ENCODE assay signal across 8 mouse cellular contexts in the genomic region with DNA sequence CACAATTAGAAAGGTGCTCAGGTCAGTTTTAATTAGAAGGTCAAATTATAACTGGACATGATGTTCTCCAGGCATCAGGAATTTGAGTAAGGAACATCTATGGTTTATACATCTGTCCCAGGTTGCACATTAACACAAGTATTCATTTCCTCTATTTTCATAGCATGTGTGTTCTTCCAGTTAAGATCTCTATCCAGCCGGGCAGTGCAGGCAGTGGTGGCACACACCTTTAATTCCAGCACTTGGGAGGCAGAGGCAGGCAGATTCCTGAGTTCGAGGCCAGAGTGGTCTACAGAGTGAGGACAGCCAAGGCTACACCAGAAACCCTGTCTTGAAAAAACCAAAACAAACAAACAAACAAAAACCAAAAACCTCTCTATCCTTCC. TPM values are rescaled to one million over a fixed set of nuclear protein-coding genes. Genes with fewer than 3 reads are reported as not detected.
DNase-seq lines count a peak whose midpoint lies in the region; ATAC-seq and TF ChIP-seq lines count a peak whose summit lies in the region.

No protein-coding gene starts in this region.

- no peak for TF ChIP-seq POLR2A in thymus, adult 2 months (IDR thresholded peaks at IDR 0.05; ENCODE audit: control insufficient read depth, extremely low read depth, insufficient read depth, low read length, poor library complexity)

- no peak for ATAC-seq in liver, embryonic 15.5 days (ENCODE audit: insufficient read depth)
- no peak for ATAC-seq in activated CD4-positive, CD25-positive, alpha-beta regulatory T cell, adult 4 months

- no peak for TF ChIP-seq CTCF in gastrocnemius, adult 2 months (IDR thresholded peaks at IDR 0.05)
- TF ChIP-seq CTCF in thymus, adult 2 months (IDR thresholded peaks at IDR 0.05; ENCODE audit: borderline replicate concordance, control insufficient read depth, extremely low read depth, insufficient read depth, low read length, poor library complexity) = no peak

- peak overlapping the region; percentile 84 for H3K4me3 ChIP-seq in gastrocnemius, adult 2 months
- H3K4me3 ChIP-seq in thymus, adult 2 months (ENCODE audit: control insufficient read depth, insufficient read depth, low read length) = no peak overlapping the region
- peak overlapping the region; percentile 78 for H3K4me3 ChIP-seq in liver, embryonic 15.5 days (replicated peaks)

- peak overlapping the region; percentile 98 for H3K27ac ChIP-seq in gastrocnemius, adult 2 months
- H3K27ac ChIP-seq in thymus, adult 2 months (ENCODE audit: control insufficient read depth, insufficient read depth, low read length) = 0 out of 2 replicates have a peak overlapping the region, but pooled peaks have one; percentile 15
- peak overlapping the region; percentile 99; the same call in 1 of the 2 replicates for H3K27ac ChIP-seq in liver, embryonic 15.5 days (replicated peaks)

- intact Hi-C loops in gastrocnemius, adult 2 months (cut with DNase I) = loop anchor here (2.0 to 10.0 kb wide), 2 partner anchors 16 to 380 kb away; partner anchors contain the start of genes Atp13a1 and Zfp866

- no peaks in the 10 kb centered on the region for H3K9me3 ChIP-seq in liver, embryonic 15.5 days (replicated peaks)

- H3K9ac ChIP-seq in liver, embryonic 15.5 days = no peak overlapping the region

- no peaks in the 10 kb centered on the region for H3K27me3 ChIP-seq in thymus, adult 2 months (ENCODE audit: control insufficient read depth, insufficient read depth, low read length)
- H3K27me3 ChIP-seq in liver, embryonic 15.5 days = no peaks in the 10 kb centered on the region

- DNase-seq in gastrocnemius, adult 2 months = no peak
- no peak for DNase-seq in gastrocnemius, adult 18-20 months (ENCODE audit: low spot score)
- DNase-seq in thymus, adult 2 months = no peak
- no peak for DNase-seq in thymus, postnatal 14 days
- DNase-seq in embryo, embryonic 10.5 days (ENCODE audit: low spot score) = no peak
- no peak for DNase-seq in urinary bladder, postnatal 14 days (ENCODE audit: low spot score)

- no peaks in the 10 kb centered on the region for H3K36me3 ChIP-seq in thymus, adult 2 months (ENCODE audit: control insufficient read depth, insufficient read depth, low read length)
- H3K36me3 ChIP-seq in liver, embryonic 15.5 days (replicated peaks) = peaks cover 7% of the 10 kb centered on the region; the same call in 1 of the 2 replicates

- 43% methylated on average over 2 of the region's 2 CpGs for WGBS in thymus, adult 2 months
- 39% methylated on average over 2 of the region's 2 CpGs for WGBS in liver, embryonic 15.5 days (ENCODE audit: insufficient replicate concordance)

- peaks cover 5% of the 10 kb centered on the region; the same call in 1 of the 2 replicates for H3K4me1 ChIP-seq in thymus, adult 2 months (replicated peaks; ENCODE audit: control insufficient read depth, insufficient read depth, low read length)
- peaks cover 33% of the 10 kb centered on the region for H3K4me1 ChIP-seq in liver, embryonic 15.5 days (replicated peaks)

- peak overlapping the region; percentile 68 for H3K4me2 ChIP-seq in liver, embryonic 15.5 days

RNA-seq across cellular contexts. Expression of gene Gm20422, which starts 0.5 kb away (rescaled TPM):
- 1 to 10 TPM; 2.4 to 3.0 TPM for total RNA-seq in gastrocnemius, adult 2 months (2021)
- 1 to 10 TPM; 3.2 to 3.3 TPM for total RNA-seq in gastrocnemius, adult 18-20 months (2021)
- polyA plus RNA-seq in thymus, adult 2 months (2012; rRNA removed) = 1.3 TPM in 1 of 2 replicates, not detected in the other
- 0.62 TPM in 1 of 2 replicates, not detected in the other for polyA plus RNA-seq in liver, embryonic 15.5 days (2015; fragmentation: Nextera tagmentation; extraction: Ambion mirVana)
- 1 to 10 TPM in 1 of 2 experiments, not detected in 1; 2.0 TPM for polyA plus RNA-seq in activated CD4-positive, CD25-positive, alpha-beta regulatory T cell, adult 4 months (2017; shearing (Covaris generic))

RNA-seq across cellular contexts. Expression of gene Atp13a1, which starts 15.8 kb away (rescaled TPM):
- 10 to 100 TPM in 1 of 2 experiments, 1 to 10 TPM in 1; 9.9 to 10.4 TPM for total RNA-seq in gastrocnemius, adult 2 months (2021)
- 1 to 10 TPM; 8.4 to 9.4 TPM for total RNA-seq in gastrocnemius, adult 18-20 months (2021)
- 213 and 231 TPM in 2 replicates for polyA plus RNA-seq in thymus, adult 2 months (2012; rRNA removed)
- polyA plus RNA-seq in liver, embryonic 15.5 days (2015; fragmentation: Nextera tagmentation; extraction: Ambion mirVana) = 19.6 and 23.0 TPM in 2 replicates
- 10 to 100 TPM; 17.4 to 20.7 TPM for polyA plus RNA-seq in activated CD4-positive, CD25-positive, alpha-beta regulatory T cell, adult 4 months (2017; shearing (Covaris generic))

RNA-seq across cellular contexts. Expression of gene Zfp866, which starts 15.8 kb away (rescaled TPM):
- 10 to 100 TPM; 15.6 to 17.1 TPM for total RNA-seq in gastrocnemius, adult 2 months (2021)
- 10 to 100 TPM; 14.1 to 14.4 TPM for total RNA-seq in gastrocnemius, adult 18-20 months (2021)
- polyA plus RNA-seq in thymus, adult 2 months (2012; rRNA removed) = 24.4 and 25.6 TPM in 2 replicates
- polyA plus RNA-seq in liver, embryonic 15.5 days (2015; fragmentation: Nextera tagmentation; extraction: Ambion mirVana) = 7.4 and 8.5 TPM in 2 replicates
- polyA plus RNA-seq in activated CD4-positive, CD25-positive, alpha-beta regulatory T cell, adult 4 months (2017; shearing (Covaris generic)) = 10 to 100 TPM; 15.8 to 20.6 TPM

RNA-seq across cellular contexts. Expression of gene Zfp963, which starts 25.4 kb away (rescaled TPM):
- total RNA-seq in gastrocnemius, adult 2 months (2021) = 1 to 10 TPM; 3.4 to 4.1 TPM
- 1 to 10 TPM; 3.2 to 5.0 TPM for total RNA-seq in gastrocnemius, adult 18-20 months (2021)
- polyA plus RNA-seq in thymus, adult 2 months (2012; rRNA removed) = 2.1 and 3.3 TPM in 2 replicates
- 2.0 and 2.2 TPM in 2 replicates for polyA plus RNA-seq in liver, embryonic 15.5 days (2015; fragmentation: Nextera tagmentation; extraction: Ambion mirVana)
- polyA plus RNA-seq in activated CD4-positive, CD25-positive, alpha-beta regulatory T cell, adult 4 months (2017; shearing (Covaris generic)) = 1 to 10 TPM; 5.3 to 8.8 TPM

RNA-seq across cellular contexts. Expression of gene Gmip, which starts 33.3 kb away (rescaled TPM):
- total RNA-seq in gastrocnemius, adult 2 months (2021) = 1 to 10 TPM; 3.8 to 5.3 TPM
- total RNA-seq in gastrocnemius, adult 18-20 months (2021) = 1 to 10 TPM; 3.5 to 3.8 TPM
- 169 and 195 TPM in 2 replicates for polyA plus RNA-seq in thymus, adult 2 months (2012; rRNA removed)
- 5.7 and 7.5 TPM in 2 replicates for polyA plus RNA-seq in liver, embryonic 15.5 days (2015; fragmentation: Nextera tagmentation; extraction: Ambion mirVana)
- 10 to 100 TPM; 66.3 to 86.0 TPM for polyA plus RNA-seq in activated CD4-positive, CD25-positive, alpha-beta regulatory T cell, adult 4 months (2017; shearing (Covaris generic))

Comparison
In these comparisons a context has a peak if more than half of its experiments do, and no peak if none do; other contexts are left out.
1. H3K27ac ChIP-seq: peak in every context shown above with its lines; median percentile 99 in liver, embryonic 15.5 days; 98 in gastrocnemius, adult 2 months; 15 in thymus, adult 2 months.